Mouse (Mus musculus): ENCODE data around the gene Trp63.

The Trp63 gene

DNA sequence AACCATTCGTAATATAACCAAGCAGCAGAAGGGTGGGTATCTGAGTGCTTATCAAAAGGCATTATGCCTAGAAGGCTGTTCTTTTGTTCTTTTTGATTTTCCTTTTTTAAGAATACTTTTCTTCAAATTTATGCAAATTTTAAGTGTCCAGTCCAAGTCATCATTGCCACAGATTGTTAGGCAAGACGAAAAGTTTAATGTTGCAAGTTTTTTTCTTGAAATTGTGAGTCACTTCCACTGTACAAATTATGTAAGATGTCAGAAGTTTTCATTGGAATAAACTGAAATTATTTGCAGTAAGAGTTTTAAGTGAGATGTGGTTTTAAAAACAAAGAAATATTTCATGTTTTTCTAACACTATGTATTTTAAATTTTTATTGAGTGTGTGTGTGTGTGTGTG lies 100.7 kb downstream of the Trp63 start:
- no peak for DNase-seq

- DNase-seq = no peak
These were observed 102.9 kb downstream of the Trp63 start for GRCm38 (mm10) chr16:25786457-25786856.

DNA sequence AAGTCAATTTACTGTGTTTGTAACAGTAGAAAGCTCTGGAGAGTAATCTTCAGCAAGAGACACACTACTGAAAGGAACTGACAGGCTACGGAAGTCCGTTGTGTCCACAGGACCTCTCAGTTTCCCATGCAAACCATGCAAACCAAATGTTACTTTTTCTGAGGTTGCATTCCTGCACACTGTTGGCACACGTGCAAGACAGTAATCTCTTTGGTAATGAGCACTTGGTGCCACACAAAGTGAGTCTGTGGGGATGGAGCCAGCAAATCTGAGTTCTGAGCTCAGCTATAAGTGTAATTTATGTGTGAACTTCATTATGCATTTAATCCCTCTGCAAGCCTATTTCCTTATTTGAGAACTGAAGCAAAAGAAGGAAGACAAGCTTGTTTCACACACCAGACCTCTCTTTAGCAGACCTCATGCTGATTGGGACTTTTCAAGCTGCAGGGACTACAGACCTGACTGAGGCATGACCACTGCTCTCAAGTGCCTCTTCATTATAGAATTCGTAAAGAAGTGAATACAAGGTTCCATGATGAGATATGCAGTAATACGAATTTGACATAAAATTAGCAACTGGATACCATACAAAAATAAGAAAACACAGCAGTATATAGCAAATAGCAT lies 109.2 kb downstream of the Trp63 start:
- DNase-seq = no peak

- no peak for DNase-seq
These were observed 114.2 kb downstream of the Trp63 start for GRCm38 (mm10) chr16:25797732-25798294.

DNA sequence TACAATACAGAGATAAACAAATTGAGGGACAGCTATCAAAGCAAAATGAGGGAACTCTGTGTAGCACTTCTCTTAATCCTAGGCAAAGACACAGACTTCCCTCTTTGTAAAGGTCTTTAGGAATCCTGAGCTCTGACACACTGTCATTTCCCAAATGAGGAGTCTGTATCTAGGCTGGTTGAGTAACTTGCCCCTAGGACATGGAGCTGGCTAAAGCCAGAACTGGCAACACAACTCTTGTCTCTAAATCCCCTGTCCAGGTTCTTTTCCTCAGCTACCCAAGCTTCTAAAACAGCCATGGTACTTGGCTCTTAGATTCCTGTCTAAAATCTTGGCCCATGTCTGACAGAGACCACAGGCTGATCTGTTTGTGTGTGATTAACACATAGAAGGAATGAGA lies 116.1 kb downstream of the Trp63 start:
- no peak for DNase-seq

- DNase-seq = no peak
These were observed 121.4 kb downstream of the Trp63 start for GRCm38 (mm10) chr16:25804955-25805354.

- no peak for DNase-seq
These were observed 123.6 kb downstream of the Trp63 start for GRCm38 (mm10) chr16:25807116-25807515.

GRCm38 (mm10) chr16:25817753-25818624 lies 134.4 kb downstream of the Trp63 start:
- no peak for DNase-seq

DNA sequence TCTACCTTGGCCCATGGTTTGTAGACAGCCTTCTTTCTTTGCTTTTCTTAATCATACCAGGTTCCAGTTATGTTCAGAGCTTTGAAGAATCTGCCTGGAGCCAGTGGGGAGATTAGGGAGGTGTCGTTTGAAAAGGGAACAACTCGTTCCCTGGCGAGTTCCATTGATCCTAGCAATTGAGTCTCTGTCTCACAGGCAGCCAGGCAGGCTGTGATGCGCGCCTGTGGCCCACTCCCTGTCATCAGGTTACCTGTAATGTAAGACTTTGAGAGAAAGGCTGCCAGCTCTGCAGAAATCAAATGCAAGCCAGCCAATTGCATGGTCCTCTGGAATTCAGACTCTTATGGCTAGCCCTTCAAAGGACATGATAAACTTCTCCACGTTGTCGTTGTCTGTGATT lies 142.5 kb downstream of the Trp63 start:
- no peak for DNase-seq

DNA sequence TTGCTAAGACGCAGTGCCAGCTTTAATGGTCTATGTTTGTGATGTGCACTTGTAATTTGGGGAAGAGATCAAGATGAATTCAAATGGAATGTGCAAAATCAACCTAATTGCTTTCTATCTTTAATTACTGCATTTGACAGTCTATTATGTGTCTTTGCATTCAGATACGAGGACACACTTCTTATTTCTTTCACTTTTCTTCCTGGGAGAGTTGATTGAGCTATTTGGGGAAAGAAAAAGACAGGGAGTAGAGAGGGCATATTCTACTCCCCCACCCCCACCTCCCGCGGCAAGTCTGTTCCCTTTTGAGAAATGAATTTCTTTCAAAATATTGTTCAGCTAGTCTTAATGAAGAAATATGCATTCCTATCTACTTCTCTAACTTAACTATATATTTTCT lies 149.0 kb downstream of the Trp63 start:
- no peak for DNase-seq

- DNase-seq = no peak
These were observed 151.7 kb downstream of the Trp63 start for GRCm38 (mm10) chr16:25835301-25835700.

DNA sequence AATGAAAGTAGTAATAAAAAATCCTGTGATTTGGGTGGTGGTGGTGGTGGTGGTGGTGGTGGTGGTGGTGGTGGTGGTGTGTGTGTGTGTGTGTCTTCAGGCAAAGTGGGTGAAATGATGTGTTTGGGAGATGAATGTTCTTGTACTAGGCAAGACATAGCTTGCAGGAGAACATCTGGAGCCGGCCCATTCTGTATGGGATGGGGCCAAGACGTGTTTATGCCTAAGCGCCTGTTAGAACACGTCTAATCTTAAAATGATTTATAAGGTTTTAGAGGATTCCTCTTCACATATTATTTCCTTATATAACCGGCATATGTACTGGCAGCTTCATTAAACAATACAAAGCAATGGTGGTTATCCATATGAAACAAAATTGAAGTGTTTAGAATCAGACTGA lies 152.2 kb downstream of the Trp63 start:
- no peak for DNase-seq

GRCm38 (mm10) chr16:25842996-25843395 lies 159.4 kb downstream of the Trp63 start:
- no peak for DNase-seq

- no peak for DNase-seq
These were observed 160.1 kb downstream of the Trp63 start for GRCm38 (mm10) chr16:25843625-25844024.

DNA sequence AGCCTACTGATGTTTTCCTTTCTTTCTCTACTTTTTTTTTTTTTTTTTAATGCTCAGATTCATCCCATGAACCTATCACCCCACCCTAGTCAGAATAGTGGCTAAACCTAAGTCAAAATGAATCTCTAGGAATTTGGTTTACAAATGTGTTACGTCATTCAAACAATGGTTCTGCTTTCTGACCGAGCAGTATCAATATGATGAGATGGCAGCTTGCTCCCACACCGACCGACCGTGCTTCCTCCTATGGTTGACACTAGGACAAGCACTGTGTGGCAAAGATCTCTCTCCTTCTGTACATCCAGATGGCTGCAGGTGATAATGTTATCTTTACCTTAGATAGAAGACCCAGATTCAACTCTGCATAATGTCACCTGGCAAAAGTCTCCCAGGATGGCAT lies 163.0 kb downstream of the Trp63 start:
- no peak for DNase-seq

- DNase-seq = no peak
These were observed 164.9 kb downstream of the Trp63 start for GRCm38 (mm10) chr16:25848474-25848873.

DNA sequence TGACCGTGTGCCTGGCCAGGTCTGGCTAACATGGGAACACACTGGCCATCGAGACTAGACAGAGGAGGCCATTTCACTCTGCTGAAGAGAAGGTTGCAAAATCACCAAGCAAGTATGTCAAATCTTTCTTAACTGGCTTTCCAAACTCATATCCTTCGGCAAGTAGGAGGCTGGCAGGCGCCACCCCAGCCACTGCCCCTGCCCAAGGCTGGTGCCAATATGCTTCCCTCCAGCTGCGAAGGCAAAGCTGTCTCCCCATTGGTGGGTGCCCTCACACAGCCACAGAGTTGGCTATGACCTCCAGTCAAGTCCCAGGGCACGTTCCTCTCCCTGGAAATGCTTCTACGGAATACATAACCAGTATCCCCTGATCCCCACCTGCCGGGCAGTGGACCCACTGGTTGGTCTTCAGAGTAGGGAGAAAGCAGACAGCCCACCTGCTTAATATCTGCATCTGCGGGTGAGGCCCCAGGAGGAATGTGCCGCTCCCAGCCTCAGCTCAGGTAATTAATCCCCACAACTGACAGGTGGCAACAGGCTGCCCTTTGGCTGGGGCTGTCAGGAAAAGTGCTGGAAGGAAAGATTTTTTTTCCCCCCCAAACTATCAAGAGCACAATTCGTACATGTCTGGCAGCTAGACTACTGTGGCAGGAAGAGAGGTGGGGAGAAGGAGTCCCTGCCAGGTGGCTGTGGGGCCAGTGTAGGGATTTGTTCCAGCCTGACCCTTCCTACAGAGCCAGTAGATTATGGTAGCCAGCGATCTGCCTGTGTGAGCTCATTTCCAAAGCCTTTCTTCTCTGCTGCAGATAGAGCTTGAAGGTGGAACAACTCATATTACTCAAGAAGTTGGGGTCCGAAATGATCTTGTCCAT lies 166.3 kb downstream of the Trp63 start:
- DNase-seq = no peak

- DNase-seq = no peak
These were observed 177.4 kb downstream of the Trp63 start for GRCm38 (mm10) chr16:25860731-25861505.

DNA sequence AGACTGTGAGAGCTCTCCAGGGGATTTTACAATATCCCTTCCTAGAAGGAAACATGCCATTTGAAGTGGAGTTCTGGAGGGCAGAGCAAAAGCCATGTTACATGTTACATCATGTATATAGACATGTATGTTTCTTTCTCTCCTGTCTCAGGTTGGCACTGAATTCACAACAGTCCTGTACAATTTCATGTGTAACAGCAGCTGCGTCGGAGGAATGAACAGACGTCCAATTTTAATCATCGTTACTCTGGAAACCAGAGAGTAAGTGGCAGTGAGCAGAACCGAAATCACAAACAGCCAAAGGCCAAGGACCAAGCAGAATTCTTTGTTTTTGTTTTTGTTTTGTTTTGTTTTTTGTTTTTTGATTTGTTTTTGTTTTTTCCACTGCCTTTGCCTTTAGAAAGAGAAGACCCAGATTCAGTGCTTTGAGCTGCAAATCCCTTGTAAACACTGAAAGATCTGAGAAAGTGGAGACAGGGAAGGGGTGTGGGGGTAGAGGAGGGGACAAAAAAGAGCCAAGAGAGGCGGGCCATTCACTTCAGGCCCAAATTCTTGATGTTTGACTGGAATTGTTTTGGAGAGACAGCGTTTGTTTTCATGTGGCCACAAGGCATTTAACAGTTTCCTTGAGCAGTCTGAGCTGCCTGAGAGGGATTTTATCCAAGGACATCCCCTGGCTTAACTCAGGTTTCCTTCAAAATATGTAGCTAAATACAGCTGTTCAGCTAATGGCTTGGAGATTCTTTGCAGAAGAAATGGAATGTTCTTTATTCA lies 181.7 kb downstream of the Trp63 start:
- DNase-seq = no peak

- DNase-seq = no peak
These were observed 187.9 kb downstream of the Trp63 start for GRCm38 (mm10) chr16:25871503-25871902.

GRCm38 (mm10) chr16:25875681-25876080 lies 192.1 kb downstream of the Trp63 start:
- DNase-seq = no peak
